In the genomic region with DNA sequence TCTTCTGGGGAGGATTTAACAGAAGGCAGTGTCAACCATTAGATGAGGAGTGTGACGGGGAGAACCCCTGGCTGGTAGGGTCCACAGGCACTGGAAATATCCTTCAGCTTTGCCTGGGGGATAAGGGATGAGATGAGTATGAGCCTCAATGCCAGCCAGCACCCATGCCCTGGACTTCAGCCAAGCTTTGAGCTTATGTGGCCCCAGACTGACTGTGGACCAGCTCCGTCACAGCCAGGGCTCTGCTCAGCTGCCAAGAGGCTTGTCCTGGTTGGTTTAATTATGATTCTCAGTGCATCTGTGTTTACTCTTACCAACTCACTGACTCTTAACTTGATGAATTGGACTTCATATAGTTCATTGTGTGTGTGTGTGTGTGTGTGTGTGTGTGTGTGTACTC, we compare ENCODE assay signal across 20 mouse cellular contexts.
DNase-seq lines count a peak whose midpoint lies in the region; ATAC-seq and TF ChIP-seq lines count a peak whose summit lies in the region.
"Had no signal": no experiment of that assay in that cellular context is flagged by ENCODE, and none has a peak within 500 bp of the region (broad histone marks: within the 10 kb centered on the region; RNA-seq: fewer than 3 reads in every experiment).

No protein-coding gene starts in this region.

- H3K27ac ChIP-seq in embryonic facial prominence, embryonic 15.5 days (replicated peaks), result 0 out of 2 replicates have a peak overlapping the region, but pooled peaks have one; percentile 23
- no peak overlapping the region for H3K27ac ChIP-seq in embryonic facial prominence, embryonic 10.5 days (replicated peaks)
- H3K27ac ChIP-seq in hindbrain, embryonic 15.5 days (replicated peaks), result no peak overlapping the region
- no peak overlapping the region for H3K27ac ChIP-seq in hindbrain, embryonic 11.5 days (ENCODE audit: low read depth, low read length)
- H3K27ac ChIP-seq in stomach, postnatal 0 days (replicated peaks), result no peak overlapping the region
- H3K27ac ChIP-seq: forebrain, embryonic 12.5 days; liver, embryonic 13.5 days; lung, embryonic 15.5 days had no signal

- 70% methylated on average over 2 of the region's 2 CpGs for WGBS in embryonic facial prominence, embryonic 15.5 days
- WGBS in embryonic facial prominence, embryonic 10.5 days, result 90% methylated on average over 2 of the region's 2 CpGs
- WGBS in hindbrain, embryonic 15.5 days, result 60% methylated on average over 2 of the region's 2 CpGs
- 91% methylated on average over 2 of the region's 2 CpGs for WGBS in hindbrain, embryonic 11.5 days
- 60% methylated on average over 2 of the region's 2 CpGs for WGBS in stomach, postnatal 0 days

- no peak overlapping the region for H3K4me2 ChIP-seq in embryonic facial prominence, embryonic 15.5 days (replicated peaks)
- H3K4me2 ChIP-seq in hindbrain, embryonic 15.5 days, result no peak overlapping the region
- no peak overlapping the region for H3K4me2 ChIP-seq in hindbrain, embryonic 11.5 days (replicated peaks; ENCODE audit: low read depth, low read length)
- H3K4me2 ChIP-seq in stomach, postnatal 0 days (replicated peaks; ENCODE audit: low read depth), result no peak overlapping the region
- H3K4me2 ChIP-seq: forebrain, embryonic 12.5 days; liver, embryonic 13.5 days; lung, embryonic 15.5 days had no signal

- no peak for TF ChIP-seq EP300 in stomach, postnatal 0 days (optimal IDR thresholded peaks at IDR 0.05)

- ATAC-seq in embryonic facial prominence, embryonic 15.5 days (ENCODE audit: insufficient number of reproducible peaks, low FRiP score, low TSS enrichment, low read depth), result no peak
- 0 out of 2 replicates have a peak, but pooled peaks have one; percentile 11 for ATAC-seq in hindbrain, embryonic 15.5 days (ENCODE audit: low FRiP score, low read depth)
- ATAC-seq in hindbrain, embryonic 11.5 days (ENCODE audit: low FRiP score), result no peak
- ATAC-seq in stomach, postnatal 0 days (ENCODE audit: low FRiP score, low TSS enrichment), result peak; percentile 40; the same call in 1 of the 2 replicates
- ATAC-seq: inflammation-experienced regulatory T-cells, adult 6 months had no signal

- no peaks in the 10 kb centered on the region for H3K27me3 ChIP-seq in embryonic facial prominence, embryonic 15.5 days
- no peaks in the 10 kb centered on the region for H3K27me3 ChIP-seq in embryonic facial prominence, embryonic 10.5 days (replicated peaks; ENCODE audit: low read depth, poor library complexity, severe bottlenecking)
- no peaks in the 10 kb centered on the region for H3K27me3 ChIP-seq in hindbrain, embryonic 15.5 days
- H3K27me3 ChIP-seq in hindbrain, embryonic 11.5 days (ENCODE audit: control insufficient read depth, insufficient read depth, low read length), result no peaks in the 10 kb centered on the region
- no peaks in the 10 kb centered on the region for H3K27me3 ChIP-seq in stomach, postnatal 0 days (ENCODE audit: control insufficient read depth, insufficient read depth, low read length)
- H3K27me3 ChIP-seq: forebrain, embryonic 12.5 days; liver, embryonic 13.5 days; lung, embryonic 15.5 days had no signal

- no peak overlapping the region for H3K4me3 ChIP-seq in embryonic facial prominence, embryonic 15.5 days (replicated peaks)
- H3K4me3 ChIP-seq in embryonic facial prominence, embryonic 10.5 days, result no peak overlapping the region
- H3K4me3 ChIP-seq in hindbrain, embryonic 15.5 days, result no peak overlapping the region
- no peak overlapping the region for H3K4me3 ChIP-seq in hindbrain, embryonic 11.5 days (ENCODE audit: low read depth, low read length)
- no peak overlapping the region for H3K4me3 ChIP-seq in stomach, postnatal 0 days (ENCODE audit: low read depth, low read length)
- H3K4me3 ChIP-seq: forebrain, embryonic 12.5 days; liver, embryonic 13.5 days; lung, embryonic 15.5 days; myocyte had no signal

- no peak for TF ChIP-seq CTCF in stomach, postnatal 0 days (IDR thresholded peaks at IDR 0.05; ENCODE audit: low read depth)

- H3K4me1 ChIP-seq in embryonic facial prominence, embryonic 15.5 days, result peaks cover 29% of the 10 kb centered on the region
- peaks cover 20% of the 10 kb centered on the region for H3K4me1 ChIP-seq in embryonic facial prominence, embryonic 10.5 days
- H3K4me1 ChIP-seq in hindbrain, embryonic 15.5 days (replicated peaks), result no peaks in the 10 kb centered on the region
- no peaks in the 10 kb centered on the region for H3K4me1 ChIP-seq in hindbrain, embryonic 11.5 days (replicated peaks; ENCODE audit: control insufficient read depth, insufficient read depth, low read length)
- H3K4me1 ChIP-seq in stomach, postnatal 0 days (replicated peaks; ENCODE audit: control insufficient read depth, insufficient read depth), result no peaks in the 10 kb centered on the region
- H3K4me1 ChIP-seq: liver, embryonic 13.5 days; lung, embryonic 15.5 days had no signal

- H3K9ac ChIP-seq in embryonic facial prominence, embryonic 15.5 days, result no peak overlapping the region
- H3K9ac ChIP-seq in hindbrain, embryonic 15.5 days, result no peak overlapping the region
- no peak overlapping the region for H3K9ac ChIP-seq in hindbrain, embryonic 11.5 days (ENCODE audit: low read depth, low read length)
- no peak overlapping the region for H3K9ac ChIP-seq in stomach, postnatal 0 days (ENCODE audit: low read length)
- H3K9ac ChIP-seq: forebrain, embryonic 12.5 days; liver, embryonic 13.5 days; lung, embryonic 15.5 days had no signal

- DNase-seq in embryonic facial prominence, embryonic 10.5 days (ENCODE audit: low spot score), result no peak
- DNase-seq in hindbrain, embryonic 11.5 days (ENCODE audit: low spot score), result no peak
- peak; percentile 8 for DNase-seq in ovary, postnatal 36 days (ENCODE audit: low spot score)
- DNase-seq in ovary, postnatal 10 days (ENCODE audit: low spot score), result no peak
- DNase-seq in stomach, postnatal 0 days (ENCODE audit: low spot score), result no peak
- no peak for DNase-seq in layer of hippocampus, adult 9-10 months (ENCODE audit: low spot score)
- DNase-seq: adrenal gland, adult 8-10 months; cerebellum, adult 11-12 months; gastrocnemius, postnatal 14 days; kidney, adult 8-10 months; kidney, postnatal 14 days; liver, embryonic 13.5 days; lung, postnatal 4 days; right cerebral cortex, postnatal 4 days had no signal

- 0 out of 2 replicates have a peak, but pooled peaks cover 3% of the 10 kb centered on the region for H3K9me3 ChIP-seq in embryonic facial prominence, embryonic 15.5 days (replicated peaks)
- H3K9me3 ChIP-seq in embryonic facial prominence, embryonic 10.5 days, result no peaks in the 10 kb centered on the region
- H3K9me3 ChIP-seq in hindbrain, embryonic 15.5 days, result no peaks in the 10 kb centered on the region
- H3K9me3 ChIP-seq in hindbrain, embryonic 11.5 days (ENCODE audit: control insufficient read depth, low read length), result no peaks in the 10 kb centered on the region
- H3K9me3 ChIP-seq in stomach, postnatal 0 days (ENCODE audit: control insufficient read depth, low read length), result no peaks in the 10 kb centered on the region
- H3K9me3 ChIP-seq: forebrain, embryonic 12.5 days; liver, embryonic 13.5 days; lung, embryonic 15.5 days had no signal

- no peaks in the 10 kb centered on the region for H3K36me3 ChIP-seq in embryonic facial prominence, embryonic 15.5 days
- no peaks in the 10 kb centered on the region for H3K36me3 ChIP-seq in embryonic facial prominence, embryonic 10.5 days (replicated peaks)
- no peaks in the 10 kb centered on the region for H3K36me3 ChIP-seq in hindbrain, embryonic 15.5 days
- H3K36me3 ChIP-seq in hindbrain, embryonic 11.5 days (ENCODE audit: control insufficient read depth, insufficient read depth, low read length), result no peaks in the 10 kb centered on the region
- no peaks in the 10 kb centered on the region for H3K36me3 ChIP-seq in stomach, postnatal 0 days (ENCODE audit: control insufficient read depth, insufficient read depth, low read length)
- H3K36me3 ChIP-seq: forebrain, embryonic 12.5 days; liver, embryonic 13.5 days; lung, embryonic 15.5 days had no signal

Comparison
In these comparisons a context has a peak if more than half of its experiments do, and no peak if none do; other contexts are left out.
1. ATAC-seq: peak in hindbrain, embryonic 15.5 days (single experiment) and stomach, postnatal 0 days (single experiment); none in embryonic facial prominence, embryonic 15.5 days (single experiment) and hindbrain, embryonic 11.5 days (single experiment).